Mouse (Mus musculus): ENCODE results near the gene Gm6460. TPM values are rescaled to one million over a fixed set of nuclear protein-coding genes. Genes with fewer than 3 reads are reported as not detected.
"Not testable (repeated sequence)": the region's sequence is repeated elsewhere in the genome, so short reads cannot be mapped to it uniquely, and the experiment has no call there.

The Gm6460 gene
- polyA plus RNA-seq (2016; fragmentation: Nextera tagmentation; extraction: Ambion mirVana): not detected in 2 replicates

- WGBS: no CpG with 5 or more reads among the region's 3 CpGs
- not testable (repeated sequence) for H3K4me1 ChIP-seq; H3K36me3 ChIP-seq; H3K27me3 ChIP-seq (ENCODE audit: low read depth, poor library complexity, severe bottlenecking); DNase-seq (ENCODE audit: low spot score); H3K9me3 ChIP-seq (replicated peaks); H3K4me3 ChIP-seq; H3K27ac ChIP-seq (replicated peaks)
Observed at GRCm38 (mm10) chr5:11594613-11595012, at the start of gene Gm6460. Gene Gm6460 (plus strand): TSS chr5:11594913.

Other genes with a start within 250 kb of the Gm6460 start
- gene Gm8897, start 178.5 kb upstream of the Gm6460 start, polyA plus RNA-seq (2016; fragmentation: Nextera tagmentation; extraction: Ambion mirVana): not detected in 2 replicates
- not detected in 2 replicates for gene Gm8906, start 92.2 kb upstream of the Gm6460 start, polyA plus RNA-seq (2016; fragmentation: Nextera tagmentation; extraction: Ambion mirVana)
- not detected in 2 replicates for gene Gm8922, start 87.0 kb downstream of the Gm6460 start, polyA plus RNA-seq (2016; fragmentation: Nextera tagmentation; extraction: Ambion mirVana)
- gene Gm8926, start 175.6 kb downstream of the Gm6460 start, polyA plus RNA-seq (2016; fragmentation: Nextera tagmentation; extraction: Ambion mirVana): not detected in 2 replicates